Mouse (Mus musculus) intestine, postnatal 0 days (tissue): ENCODE measurements around the gene Necap2. TPM values are rescaled to one million over a fixed set of nuclear protein-coding genes. Genes with fewer than 3 reads are reported as not detected.

ENCODE experiments used
- ATAC-seq: fragments of 200-750 bp; cut with Nextera tagmentation; 2 replicates; pipeline ENCODE4 v1.8.0; 2017; ENCODE audit warnings: mild to moderate bottlenecking, moderate TSS enrichment, moderate library complexity
- H3K27ac ChIP-seq: fragments of 300-500 bp; sonication (generic); 2 replicates; pipeline ENCODE4 v1.5.1; 2014; ENCODE audit warnings: mild to moderate bottlenecking, low read depth, low read length, moderate library complexity
- H3K27me3 ChIP-seq: fragments of 300-500 bp; sonication (generic); replicated peaks from 2 replicates; pipeline ENCODE4 v1.6.1; 2014; ENCODE audit warnings: low read length, mixed read lengths; ENCODE audit not compliant: control insufficient read depth, insufficient read depth
- H3K36me3 ChIP-seq: fragments of 300-500 bp; sonication (generic); 2 replicates; pipeline ENCODE4 v1.6.1; 2014; ENCODE audit warnings: mild to moderate bottlenecking, moderate library complexity; ENCODE audit not compliant: control insufficient read depth, insufficient read depth
- H3K4me1 ChIP-seq: fragments of 300-500 bp; sonication (generic); replicated peaks from 2 replicates; pipeline ENCODE4 v1.6.1; 2014; ENCODE audit warnings: antibody characterized with exemption, low read length, mixed read lengths; ENCODE audit not compliant: control insufficient read depth, insufficient read depth
- H3K4me2 ChIP-seq: fragments of 300-500 bp; sonication (generic); replicated peaks from 2 replicates; pipeline ENCODE4 v1.6.1; 2014; ENCODE audit warnings: low read depth, mild to moderate bottlenecking, moderate library complexity
- H3K4me3 ChIP-seq: fragments of 300-500 bp; sonication (generic); 2 replicates; pipeline ENCODE4 v1.5.1; 2014; ENCODE audit warnings: low read depth, low read length
- H3K9ac ChIP-seq: fragments of 300-500 bp; sonication (generic); 2 replicates; pipeline ENCODE4 v1.6.1; 2014; ENCODE audit warnings: mild to moderate bottlenecking, low read depth, low read length
- H3K9me3 ChIP-seq: fragments of 300-500 bp; sonication (generic); 2 replicates; pipeline ENCODE4 v1.6.1; 2016; ENCODE audit warnings: mixed run types; ENCODE audit not compliant: control insufficient read depth
- CTCF ChIP-seq: sonication (generic); IDR thresholded peaks from 2 replicates; pipeline ENCODE4 v1.5.1; 2016; ENCODE audit warnings: low read depth, mild to moderate bottlenecking, control low read depth, antibody characterized with exemption, moderate library complexity
- WGBS: fragments of 180-500 bp; shearing (Covaris S2); extraction: QIAGEN DNeasy Blood & Tissue Kit; methylation state at CpG from one replicate; pipeline ENCODE4 v1.1.7; 2014; 5-methylcytosine and 5-hydroxymethylcytosine counted together
- polyA plus RNA-seq: library from polyadenylated mRNA; unstranded; fragments of >200 nt; fragmentation: Nextera tagmentation; extraction: Ambion mirVana; gene quantifications from 2 replicates; pipeline ENCODE4 v1.2.1, GENCODE M21; 2015

Necap2 gene
- polyA plus RNA-seq, 1 experiment from 2014 or later = 103 TPM

GRCm38 (mm10) chr4:141068655-141069054 is 9.5 kb downstream of the Necap2 start:
- no peak for ATAC-seq
- 88% methylated on average over 8 of the region's 8 CpGs for WGBS
- no peaks in the 10 kb centered on the region for H3K9me3 ChIP-seq

GRCm38 (mm10) chr4:141067516-141068046 is 10.6 kb downstream of the Necap2 start:
- Histone ChIP-seq H3K36me3 (peaks cover 72% of the 10 kb centered on the region), H3K9me3 (no peaks in the 10 kb centered on the region), H3K9ac (no peak overlapping the region), H3K4me1 (no peaks in the 10 kb centered on the region), H3K4me2 (no peak overlapping the region), H3K27ac (no peak overlapping the region), H3K4me3 (no peak overlapping the region), H3K27me3 (no peaks in the 10 kb centered on the region)
- 81% methylated on average over 9 of the region's 9 CpGs for WGBS
- ATAC-seq = no peak
- no peak for TF ChIP-seq CTCF

More at GRCm38 (mm10) chr4:141068655-141069054, 9.5 kb downstream of the Necap2 start:
- Histone ChIP-seq H3K4me2 (no peak overlapping the region), H3K9ac (no peak overlapping the region), H3K4me1 (no peaks in the 10 kb centered on the region), H3K4me3 (no peak overlapping the region), H3K27me3 (no peaks in the 10 kb centered on the region), H3K27ac (0 out of 2 replicates have a peak overlapping the region, but pooled peaks have one; percentile 35), H3K36me3 (peaks cover 82% of the 10 kb centered on the region)
- TF ChIP-seq CTCF = no peak

- Histone ChIP-seq H3K4me3 (no peak overlapping the region), H3K9me3 (no peaks in the 10 kb centered on the region), H3K27me3 (no peaks in the 10 kb centered on the region), H3K27ac (no peak overlapping the region), H3K4me1 (no peaks in the 10 kb centered on the region), H3K36me3 (peaks cover 65% of the 10 kb centered on the region), H3K4me2 (no peak overlapping the region), H3K9ac (no peak overlapping the region)
- 79% methylated on average over 12 of the region's 12 CpGs for WGBS
- ATAC-seq = no peak
- TF ChIP-seq CTCF = no peak
These were observed 11.2 kb downstream of the Necap2 start for GRCm38 (mm10) chr4:141066709-141067515.

GRCm38 (mm10) chr4:141065123-141065522 is 13.0 kb downstream of the Necap2 start:
- Histone ChIP-seq H3K9ac (no peak overlapping the region), H3K4me3 (no peak overlapping the region), H3K4me2 (no peak overlapping the region), H3K36me3 (peaks cover 47% of the 10 kb centered on the region), H3K4me1 (0 out of 2 replicates have a peak, but pooled peaks cover under 1% of the 10 kb centered on the region), H3K9me3 (no peaks in the 10 kb centered on the region), H3K27me3 (no peaks in the 10 kb centered on the region), H3K27ac (no peak overlapping the region)
- ATAC-seq = 0 out of 2 replicates have a peak, but pooled peaks have one; percentile 20
- peak; percentile 100 for TF ChIP-seq CTCF
- WGBS = 4% methylated on average over 8 of the region's 8 CpGs

- Histone ChIP-seq H3K9ac (no peak overlapping the region), H3K27ac (no peak overlapping the region), H3K27me3 (no peaks in the 10 kb centered on the region), H3K4me1 (0 out of 2 replicates have a peak, but pooled peaks cover 8% of the 10 kb centered on the region), H3K9me3 (no peaks in the 10 kb centered on the region), H3K4me3 (no peak overlapping the region), H3K36me3 (peaks cover 38% of the 10 kb centered on the region), H3K4me2 (no peak overlapping the region)
- 93% methylated on average over 4 of the region's 4 CpGs for WGBS
- no peak for TF ChIP-seq CTCF
- no peak for ATAC-seq
These were observed 14.0 kb downstream of the Necap2 start for GRCm38 (mm10) chr4:141064104-141064659.

GRCm38 (mm10) chr4:141060426-141061301 is 17.5 kb downstream of the Necap2 start, which contains the start of gene Crocc:
Crocc (minus strand) TSS chr4:141060550.
- peak within 1 kb of the TSS; percentile 89 for H3K4me2 ChIP-seq
- peak within 1 kb of the TSS; percentile 64 for H3K4me3 ChIP-seq
- H3K36me3 ChIP-seq = peaks cover 9% of the 10 kb centered on the region
- peak within 1 kb of the TSS; percentile 80 for H3K27ac ChIP-seq
- peak; percentile 99 for TF ChIP-seq CTCF
- under 1% methylated on average over 77 of the region's 77 CpGs for WGBS
- no peaks in the 10 kb centered on the region for H3K27me3 ChIP-seq
- H3K9ac ChIP-seq = peak within 1 kb of the TSS; percentile 71
- no peaks in the 10 kb centered on the region for H3K9me3 ChIP-seq
- peak; percentile 96 for ATAC-seq
- H3K4me1 ChIP-seq = 0 out of 2 replicates have a peak, but pooled peaks cover 8% of the 10 kb centered on the region
